Mouse (Mus musculus) layer of hippocampus, adult 9-11 months (tissue): ENCODE results near the gene C87977.
"Not testable (repeated sequence)": the region's sequence is repeated elsewhere in the genome, so short reads cannot be mapped to it uniquely, and the experiment has no call there.

Experiments
- DNase-seq: peaks from one replicate; pipeline ENCODE4 v3.0.0; 2022

C87977 gene

DNA sequence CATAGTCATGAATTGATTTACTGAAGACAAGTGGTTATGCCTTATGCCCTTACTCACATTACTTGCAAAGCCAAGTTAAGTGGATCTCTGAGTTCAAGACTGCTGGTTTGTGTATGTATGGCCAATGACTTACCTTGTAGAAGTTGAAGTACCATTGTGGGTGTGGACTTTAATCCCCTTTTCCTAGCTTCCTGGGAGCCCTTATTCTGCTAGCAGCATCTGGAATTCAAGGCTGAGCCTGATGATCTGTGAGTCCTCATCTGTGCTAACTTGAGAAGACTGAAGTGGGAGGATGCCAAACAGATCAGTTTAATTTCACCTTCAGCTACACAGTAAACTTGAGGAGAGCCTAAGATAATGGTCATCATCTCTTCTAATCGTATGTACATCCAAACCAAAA, at the start of gene C87977:
TSS of gene C87977 (minus strand) at position 101 of the 400 bp plus-strand sequence.
- DNase-seq = not testable (repeated sequence)

DNA sequence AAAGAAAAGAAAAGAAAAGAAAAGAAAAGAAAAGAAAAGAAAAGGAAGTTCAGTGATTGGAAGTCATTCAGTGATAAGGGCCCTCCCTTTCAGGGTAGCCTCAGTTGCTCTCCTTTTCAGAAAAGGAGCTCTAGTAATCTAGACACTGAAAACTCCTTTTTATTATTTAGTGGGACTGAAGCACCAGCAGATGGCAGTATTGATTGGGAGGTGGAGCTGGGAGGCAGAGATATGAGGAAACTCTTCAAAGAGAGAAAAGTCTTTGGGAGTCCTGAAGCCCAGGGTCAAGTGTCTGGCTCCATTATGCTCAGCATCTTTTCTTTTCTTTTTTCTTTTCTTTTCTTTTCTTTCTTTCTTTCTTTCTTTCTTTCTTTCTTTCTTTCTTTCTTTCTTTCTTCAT, 41.6 kb upstream of the C87977 start:
- DNase-seq = not testable (repeated sequence)

DNA sequence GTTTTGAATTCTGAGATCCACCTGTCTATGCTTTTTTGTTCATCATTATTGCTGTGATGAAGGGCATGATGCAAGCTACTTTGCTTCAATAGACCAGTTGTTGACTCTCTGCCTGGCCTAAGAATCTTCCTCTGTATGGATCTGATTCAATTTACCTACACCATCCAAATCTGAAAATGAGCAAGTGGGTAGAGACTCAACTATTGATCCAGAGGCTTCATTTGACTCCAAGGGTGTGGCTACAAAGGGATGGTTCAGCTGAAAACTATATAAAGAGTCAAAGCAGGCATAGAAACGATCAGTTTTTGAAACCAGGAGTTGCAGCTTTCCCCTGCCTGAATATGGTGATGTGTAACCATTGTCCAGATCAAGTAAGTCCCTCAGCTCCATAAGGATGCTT, 22.7 kb downstream of the C87977 start, which contains the start of gene Oog2:
TSS of gene Oog2 (plus strand) at position 301 of the 400 bp plus-strand sequence.
- no peak for DNase-seq

DNA sequence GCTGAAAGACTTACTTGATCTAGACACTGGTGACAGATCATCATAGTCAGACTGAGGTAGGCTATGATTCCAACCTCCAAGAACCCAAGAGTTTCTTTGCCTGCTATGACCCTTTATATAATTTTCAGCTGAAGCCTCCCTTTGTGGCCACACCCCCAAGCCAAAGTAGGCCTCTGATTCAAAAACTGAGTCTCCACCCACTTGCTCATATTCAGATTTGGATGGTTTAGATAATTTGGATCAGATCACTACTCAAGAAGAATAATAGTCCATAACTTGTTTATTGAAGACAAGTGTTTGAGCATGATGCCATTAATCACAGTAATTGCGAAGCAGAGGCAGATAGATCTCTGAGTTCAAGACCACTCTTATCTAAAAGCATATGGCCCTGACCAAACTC, 50.6 kb downstream of the C87977 start, which contains the start of gene Oog3:
TSS of gene Oog3 (minus strand) at position 101 of the 400 bp plus-strand sequence.
- DNase-seq = no peak
